Mouse (Mus musculus) adrenal gland, postnatal 0 days (tissue): ENCODE measurements around the gene Zfp788. TPM values are rescaled to one million over a fixed set of nuclear protein-coding genes. Genes with fewer than 3 reads are reported as not detected.

Experiments used
- polyA plus RNA-seq: library from polyadenylated mRNA; unstranded; fragments of >200 nt; fragmentation: Nextera tagmentation; extraction: Ambion mirVana; gene quantifications from 2 replicates; pipeline ENCODE4 v1.2.1, GENCODE M21; 2015

Zfp788 gene
- polyA plus RNA-seq = 10.9 and 18.7 TPM in 2 replicates

DNA sequence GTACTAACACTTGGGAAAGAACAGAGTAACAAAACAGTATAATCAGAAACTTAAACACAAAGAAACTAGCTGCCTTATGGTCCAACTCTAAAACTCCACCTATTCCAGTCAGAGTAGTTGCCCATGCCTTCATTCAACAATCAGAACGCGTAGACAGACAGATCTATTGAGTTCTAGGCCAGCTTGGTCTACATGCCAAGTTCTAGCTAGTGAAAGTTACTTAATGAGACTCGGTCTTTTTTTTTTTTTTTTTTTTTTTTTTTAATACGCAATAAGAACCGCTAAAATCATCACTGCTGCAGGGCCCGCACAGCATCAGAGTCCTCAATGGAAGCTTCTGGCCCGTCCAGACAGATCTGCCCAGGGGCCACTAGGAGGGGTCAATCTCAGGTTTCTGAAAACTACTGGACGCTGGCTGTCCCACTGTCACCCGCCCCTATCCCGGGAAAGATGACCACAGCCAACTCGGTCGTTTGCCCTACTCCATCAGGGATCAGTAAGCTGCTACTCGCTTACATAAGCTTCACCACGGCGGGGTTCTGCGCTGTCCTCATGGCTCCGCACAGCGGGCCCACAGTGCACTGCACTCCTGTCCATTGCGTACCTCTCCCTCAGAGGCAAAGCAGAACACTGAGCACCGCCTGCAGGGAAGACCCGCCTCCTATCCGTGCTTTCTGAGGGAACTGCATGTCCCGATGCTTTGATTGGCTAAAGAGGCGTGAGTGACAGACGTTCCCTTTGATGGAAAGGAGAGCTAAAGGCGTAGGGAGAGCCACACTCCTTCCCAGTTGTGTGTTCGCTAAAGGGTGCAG is at the start of gene Zfp788:
TSS of gene Zfp788 (plus strand) at position 795 of the 812 bp plus-strand sequence.

DNA sequence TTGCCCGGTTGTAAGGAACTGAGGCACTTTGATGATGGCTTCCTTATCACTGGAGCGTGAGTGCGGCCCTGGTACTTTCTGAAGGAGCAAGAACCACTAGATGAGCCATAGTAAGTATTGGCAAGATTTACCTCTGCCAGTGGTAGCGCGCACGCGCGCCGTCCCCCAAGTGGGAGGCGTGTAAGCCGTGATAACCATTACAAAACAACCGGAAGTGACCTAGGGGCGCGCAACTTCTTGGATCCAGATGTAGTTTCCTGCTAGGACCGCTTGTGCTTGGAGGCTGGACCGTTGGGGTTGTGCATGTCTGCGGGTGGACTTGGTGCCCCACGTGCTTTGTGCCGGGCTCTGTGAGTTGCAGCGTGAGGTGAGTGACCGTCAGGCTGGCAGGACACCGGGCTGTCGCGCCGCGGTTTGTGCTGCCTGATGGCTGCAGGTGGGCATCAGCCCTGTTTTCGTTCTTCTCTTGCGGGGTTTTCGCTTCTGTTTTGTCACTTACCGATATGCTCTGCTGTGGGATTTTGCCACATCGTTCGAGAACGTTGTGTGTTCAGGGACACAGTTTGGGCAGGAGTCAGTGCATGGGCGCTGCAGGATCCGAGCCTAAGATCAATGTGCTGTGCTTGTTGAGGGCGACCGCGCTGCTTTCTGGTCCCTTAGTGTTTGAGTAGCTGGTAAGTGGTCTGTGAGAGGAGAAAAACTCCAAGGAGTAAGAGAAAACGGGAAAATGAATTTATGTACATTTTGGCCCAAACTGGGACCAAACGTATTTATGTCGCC is 33.8 kb upstream of the Zfp788 start, which contains the start of gene 2610021A01Rik:
TSS of gene 2610021A01Rik (plus strand) at position 197 of the 780 bp plus-strand sequence.

Other genes starting within 250 kb of the Zfp788 start
- gene AI987944, start 239.8 kb upstream of the Zfp788 start, polyA plus RNA-seq = 13.6 and 15.7 TPM in 2 replicates
- 0.11 and 0.14 TPM in 2 replicates for gene Vmn2r57, start 184.5 kb upstream of the Zfp788 start, polyA plus RNA-seq
- gene Gm20449, start 133.8 kb upstream of the Zfp788 start, polyA plus RNA-seq = 0.03 TPM in 1 of 2 replicates, not detected in the other
- gene AW146154, start 133.3 kb upstream of the Zfp788 start, polyA plus RNA-seq = 5.5 and 7.1 TPM in 2 replicates
- not detected in 2 replicates for gene Gm6871, start 59.5 kb upstream of the Zfp788 start, polyA plus RNA-seq
- gene 2610021A01Rik, start 34.0 kb upstream of the Zfp788 start, polyA plus RNA-seq = 6.7 and 8.6 TPM in 2 replicates
- not detected in 2 replicates for gene Vmn2r58, start 239.5 kb downstream of the Zfp788 start, polyA plus RNA-seq